Mouse (Mus musculus) retina, adult 2 months (tissue): ENCODE results near the gene Aspg.

Source experiments
- DNase-seq: peaks from one replicate; pipeline ENCODE4 v3.0.0-alpha.2; 2012; ENCODE audit warnings: low read depth, low spot score

The Aspg gene

GRCm38 (mm10) chr12:112112686-112113396, 6.4 kb downstream of the Aspg start:
- DNase-seq: no peak

- peak; percentile 54 for DNase-seq
These were observed 7.2 kb downstream of the Aspg start for GRCm38 (mm10) chr12:112113710-112114109.

- DNase-seq: no peak
These were observed 10.5 kb downstream of the Aspg start for GRCm38 (mm10) chr12:112117006-112117405.

- no peak for DNase-seq
These were observed 11.2 kb downstream of the Aspg start for GRCm38 (mm10) chr12:112117649-112118048.

- no peak for DNase-seq
These were observed 14.7 kb downstream of the Aspg start for GRCm38 (mm10) chr12:112121188-112121587.

GRCm38 (mm10) chr12:112125903-112126302, 19.4 kb downstream of the Aspg start:
- DNase-seq: no peak

GRCm38 (mm10) chr12:112126931-112127635, 20.6 kb downstream of the Aspg start:
- DNase-seq: no peak

GRCm38 (mm10) chr12:112128526-112128925, 22.0 kb downstream of the Aspg start:
- DNase-seq: no peak

GRCm38 (mm10) chr12:112129300-112129856, 22.9 kb downstream of the Aspg start:
- DNase-seq: no peak

- DNase-seq: no peak
These were observed 23.8 kb downstream of the Aspg start for GRCm38 (mm10) chr12:112130161-112130860.

- DNase-seq: no peak
These were observed 24.5 kb downstream of the Aspg start for GRCm38 (mm10) chr12:112130957-112131356.

- no peak for DNase-seq
These were observed 33.8 kb downstream of the Aspg start for GRCm38 (mm10) chr12:112140231-112140630.

- DNase-seq: no peak
These were observed 34.3 kb downstream of the Aspg start for GRCm38 (mm10) chr12:112140745-112141144.

GRCm38 (mm10) chr12:112141300-112141699, 34.8 kb downstream of the Aspg start:
- DNase-seq: no peak

GRCm38 (mm10) chr12:112143116-112143832, 36.8 kb downstream of the Aspg start:
- no peak for DNase-seq

- DNase-seq: no peak
These were observed 37.3 kb downstream of the Aspg start for GRCm38 (mm10) chr12:112143833-112144201.

- no peak for DNase-seq
These were observed 38.1 kb downstream of the Aspg start for GRCm38 (mm10) chr12:112144377-112145115.

GRCm38 (mm10) chr12:112145211-112145874, 38.9 kb downstream of the Aspg start:
- peak; percentile 60 for DNase-seq

- DNase-seq: no peak
These were observed 39.6 kb downstream of the Aspg start, which contains the start of gene Kif26a for GRCm38 (mm10) chr12:112145875-112146651. Gene Kif26a, plus strand, starts transcription at chr12:112146208.
